Mouse (Mus musculus) limb, embryonic 14.5 days (tissue): Measurements from ENCODE around the gene Ms4a1. TPM values are rescaled to one million over a fixed set of nuclear protein-coding genes. Genes with fewer than 3 reads are reported as not detected.

Experiments used
- ATAC-seq: fragments of 200-750 bp; cut with Nextera tagmentation; 2 replicates; pipeline ENCODE4 v1.8.0; 2017; ENCODE audit warnings: low read depth, moderate number of reproducible peaks, moderate TSS enrichment; ENCODE audit not compliant: low FRiP score
- DNase-seq: peaks from one replicate; pipeline ENCODE4 v3.0.0-alpha.2; 2015; ENCODE audit warnings: low spot score
- H3K27ac ChIP-seq: fragments of 300-500 bp; sonication (generic); replicated peaks from 2 replicates; pipeline ENCODE4 v1.5.1; 2014; ENCODE audit warnings: low read depth, mild to moderate bottlenecking, low read length, moderate library complexity, mixed read lengths
- H3K27me3 ChIP-seq: fragments of 300-500 bp; sonication (generic); 2 replicates; pipeline ENCODE4 v1.6.1; 2014; ENCODE audit warnings: low read length, mixed read lengths; ENCODE audit not compliant: control insufficient read depth, insufficient read depth
- H3K36me3 ChIP-seq: fragments of 300-500 bp; sonication (generic); 2 replicates; pipeline ENCODE4 v1.6.1; 2014; ENCODE audit warnings: mild to moderate bottlenecking, low read length, moderate library complexity, mixed read lengths; ENCODE audit not compliant: control insufficient read depth, insufficient read depth
- H3K4me1 ChIP-seq: fragments of 300-500 bp; sonication (generic); 2 replicates; pipeline ENCODE4 v1.6.1; 2014; ENCODE audit warnings: antibody characterized with exemption, low read length, mixed read lengths; ENCODE audit not compliant: control insufficient read depth, insufficient read depth
- H3K4me2 ChIP-seq: fragments of 300-500 bp; sonication (generic); replicated peaks from 2 replicates; pipeline ENCODE4 v1.6.1; 2014; ENCODE audit warnings: low read depth, mild to moderate bottlenecking, low read length, moderate library complexity; ENCODE audit not compliant: severe bottlenecking
- H3K4me3 ChIP-seq: fragments of 300-500 bp; sonication (generic); replicated peaks from 2 replicates; pipeline ENCODE4 v1.5.1; 2014; ENCODE audit warnings: low read length
- H3K9ac ChIP-seq: fragments of 300-500 bp; sonication (generic); 2 replicates; pipeline ENCODE4 v1.6.1; 2014; ENCODE audit warnings: mild to moderate bottlenecking, low read depth, low read length, moderate library complexity; ENCODE audit not compliant: severe bottlenecking
- H3K9me3 ChIP-seq: fragments of 300-500 bp; sonication (generic); 2 replicates; pipeline ENCODE4 v1.6.1; 2016; ENCODE audit warnings: low read length; ENCODE audit not compliant: control insufficient read depth
- POLR2A ChIP-seq: fragments of 200-500 bp; IDR thresholded peaks from 2 replicates; pipeline ENCODE4 v1.8.0; 2012; ENCODE audit warnings: inconsistent platforms, mild to moderate bottlenecking, moderate library complexity, borderline replicate concordance; ENCODE audit not compliant: insufficient read depth, insufficient read length; ENCODE audit errors: extremely low read depth
- WGBS: fragments of 180-500 bp; shearing (Covaris S2); extraction: QIAGEN DNeasy Blood & Tissue Kit; methylation state at CpG from one replicate; pipeline ENCODE4 v1.1.7; 2014; 5-methylcytosine and 5-hydroxymethylcytosine counted together
- polyA plus RNA-seq, 2 experiments: library from polyadenylated mRNA; depleted of rRNA in 1 of 2; stranded (reverse) in 1 of 2; unstranded in 1 of 2; fragments of >200 nt; fragmentation: Nextera tagmentation in 1 of 2; extraction: Ambion mirVana in 1 of 2; gene quantifications; 2 replicates each; pipeline versions ENCODE4 v1.2.1 to v1.2.3; 2012 to 2014

Ms4a1 gene
- polyA plus RNA-seq, 2 experiments: not detected

DNA sequence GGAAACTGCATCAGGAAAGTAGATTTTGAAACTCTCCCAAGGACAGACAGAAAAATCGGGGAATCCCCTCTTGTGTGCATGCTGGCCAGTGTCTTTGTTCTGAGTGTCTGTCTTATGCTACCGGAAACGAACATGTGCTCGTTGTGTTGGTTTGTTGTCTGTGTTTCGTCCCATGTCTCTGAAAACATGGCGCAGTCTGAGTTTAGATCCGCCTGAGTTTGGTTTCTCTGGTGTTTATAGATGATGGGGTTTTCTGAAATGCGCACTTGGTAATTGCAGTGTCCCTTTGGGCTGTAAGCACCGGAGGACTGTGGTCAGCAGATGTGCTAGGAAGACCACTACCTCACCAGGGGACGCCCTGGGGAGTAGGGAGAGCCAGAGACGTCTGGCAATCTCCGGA is 26.9 kb upstream of the Ms4a1 start:
- Histone ChIP-seq H3K36me3 (no peaks in the 10 kb centered on the region), H3K4me3 (peak overlapping the region; percentile 31), H3K27me3 (no peaks in the 10 kb centered on the region), H3K27ac (peak overlapping the region; percentile 38; the same call in 1 of the 2 replicates), H3K9ac (peak overlapping the region; percentile 56), H3K9me3 (no peaks in the 10 kb centered on the region), H3K4me2 (peak overlapping the region; percentile 47), H3K4me1 (no peaks in the 10 kb centered on the region)
- TF ChIP-seq POLR2A: no peak
- DNase-seq: peak; percentile 8
- WGBS: 8% methylated on average over 12 of the region's 12 CpGs
- no peak for ATAC-seq

DNA sequence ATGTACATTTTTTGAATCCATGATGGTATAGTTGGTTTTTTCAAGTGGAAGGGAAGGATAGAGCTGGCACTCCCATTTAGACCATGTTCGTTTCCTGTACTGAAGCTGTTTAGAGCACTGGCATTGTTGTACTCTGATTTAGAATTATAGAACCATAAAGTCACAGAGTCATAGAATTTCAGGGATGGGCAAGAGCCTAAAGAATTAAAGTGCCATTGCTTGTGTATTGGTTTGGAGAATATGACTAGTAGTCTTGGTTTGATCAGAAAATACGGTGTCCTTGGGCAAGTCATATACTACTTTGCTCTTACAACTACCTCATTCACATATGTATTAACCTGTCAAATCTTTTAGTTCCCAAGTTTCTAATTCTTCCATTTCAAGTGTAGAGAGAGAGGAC is 17.7 kb upstream of the Ms4a1 start, which contains the start of gene Ms4a5:
Gene Ms4a5, minus strand, starts transcription at position 101 of the 400 bp plus-strand sequence.
- no peak for TF ChIP-seq POLR2A
- H3K9ac ChIP-seq: no peak within 1 kb of the TSS

DNA sequence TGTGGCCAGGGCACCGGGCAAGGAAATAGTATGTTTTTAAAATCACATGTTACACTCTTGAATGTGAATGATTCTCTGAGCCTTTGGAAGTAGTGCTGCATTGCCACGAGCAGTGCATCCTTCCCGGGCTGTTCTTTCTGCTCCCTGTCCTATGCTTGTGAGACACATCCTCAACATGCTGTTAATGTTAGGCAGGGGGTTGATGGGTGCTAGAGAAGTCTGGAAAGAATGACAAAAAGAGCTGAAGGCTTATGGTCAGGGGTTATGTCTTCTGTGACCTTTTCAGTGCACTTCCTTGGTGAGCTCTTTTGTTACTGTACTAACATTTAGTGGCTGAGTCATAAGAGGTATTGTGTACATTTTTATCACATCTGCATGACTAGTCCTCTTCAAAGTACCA is 14.2 kb upstream of the Ms4a1 start:
- Histone ChIP-seq H3K27me3 (no peaks in the 10 kb centered on the region), H3K9me3 (no peaks in the 10 kb centered on the region), H3K9ac (no peak overlapping the region), H3K4me1 (no peaks in the 10 kb centered on the region), H3K27ac (no peak overlapping the region), H3K4me2 (no peak overlapping the region), H3K36me3 (no peaks in the 10 kb centered on the region), H3K4me3 (no peak overlapping the region)
- no peak for TF ChIP-seq POLR2A
- WGBS: 85% methylated on average over 3 of the region's 3 CpGs
- ATAC-seq (no peak), DNase-seq (no peak)

More for the DNA sequence above, 17.7 kb upstream of the Ms4a1 start, which contains the start of gene Ms4a5:
- no peaks in the 10 kb centered on the region for H3K27me3 ChIP-seq
- ATAC-seq: no peak
- H3K4me2 ChIP-seq: no peak within 1 kb of the TSS
- H3K9me3 ChIP-seq: no peaks in the 10 kb centered on the region
- H3K27ac ChIP-seq: no peak within 1 kb of the TSS
- H3K36me3 ChIP-seq: no peaks in the 10 kb centered on the region
- H3K4me3 ChIP-seq: no peak within 1 kb of the TSS
- no peak for DNase-seq
- H3K4me1 ChIP-seq: no peaks in the 10 kb centered on the region
- 88% methylated on average over 2 of the region's 2 CpGs for WGBS

DNA sequence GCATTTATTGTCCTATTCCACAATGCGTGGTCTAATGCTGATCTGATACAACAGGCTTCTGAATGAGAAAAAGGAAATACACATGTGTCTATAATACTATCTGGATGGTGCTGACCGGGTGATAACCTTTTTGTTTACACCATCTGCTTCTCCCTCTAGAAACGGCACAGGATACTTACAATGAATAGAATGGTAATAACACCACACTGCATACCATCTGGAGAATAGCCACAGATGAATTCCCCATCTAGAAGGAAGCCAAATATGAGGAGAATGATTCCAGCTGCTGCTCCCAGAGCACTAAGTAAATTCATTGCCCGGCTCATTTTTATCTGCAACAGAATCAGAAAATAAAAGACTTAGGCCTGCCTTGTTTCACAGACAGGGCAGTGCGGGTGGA is 10.4 kb upstream of the Ms4a1 start:
- Histone ChIP-seq H3K27ac (no peak overlapping the region), H3K9me3 (no peaks in the 10 kb centered on the region), H3K36me3 (no peaks in the 10 kb centered on the region), H3K27me3 (no peaks in the 10 kb centered on the region), H3K4me1 (no peaks in the 10 kb centered on the region), H3K4me2 (no peak overlapping the region), H3K9ac (no peak overlapping the region), H3K4me3 (no peak overlapping the region)
- ATAC-seq (no peak), DNase-seq (peak; percentile 27)
- no peak for TF ChIP-seq POLR2A
- 50% methylated on average over 5 of the region's 5 CpGs for whole genome bisulfite sequencing

DNA sequence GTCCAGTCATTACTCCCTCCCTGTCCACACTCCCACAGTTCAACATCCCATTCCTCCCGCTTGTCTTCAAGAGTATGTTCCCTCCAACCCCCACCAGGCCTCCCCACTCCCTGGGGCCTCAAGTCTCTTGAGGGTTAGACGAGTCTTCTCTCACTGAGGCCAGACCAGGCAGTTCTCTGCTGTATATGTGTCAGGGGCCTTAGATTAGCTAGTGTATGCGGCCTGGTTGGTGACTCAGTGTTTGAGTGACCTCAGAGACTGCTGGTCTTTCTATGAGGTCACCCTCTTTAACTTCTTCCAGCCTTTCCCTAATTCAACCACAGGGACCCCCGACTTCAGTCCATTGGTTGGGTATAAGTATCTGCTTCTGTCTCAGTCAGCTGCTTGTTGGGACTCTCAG is 915 bp upstream of the Ms4a1 start:
- H3K9me3 ChIP-seq: no peaks in the 10 kb centered on the region
- no peaks in the 10 kb centered on the region for H3K27me3 ChIP-seq
- TF ChIP-seq POLR2A: no peak
- H3K27ac ChIP-seq: no peak overlapping the region
- WGBS: 78% methylated on average over 4 of the region's 4 CpGs
- DNase-seq: no peak
- no peak overlapping the region for H3K4me2 ChIP-seq
- ATAC-seq: no peak
- H3K4me3 ChIP-seq: no peak overlapping the region
- H3K4me1 ChIP-seq: no peaks in the 10 kb centered on the region
- no peak overlapping the region for H3K9ac ChIP-seq
- no peaks in the 10 kb centered on the region for H3K36me3 ChIP-seq
